Mouse (Mus musculus): ENCODE data around the gene Sipa1. TPM values are rescaled to one million over a fixed set of nuclear protein-coding genes. Genes with fewer than 3 reads are reported as not detected.
A peak's percentile ranks its signal among the peaks of the same experiment; 100 is the strongest.

Gene Sipa1
- polyA plus RNA-seq, 1 experiment from 2014 or later, result 8.0 TPM

DNA sequence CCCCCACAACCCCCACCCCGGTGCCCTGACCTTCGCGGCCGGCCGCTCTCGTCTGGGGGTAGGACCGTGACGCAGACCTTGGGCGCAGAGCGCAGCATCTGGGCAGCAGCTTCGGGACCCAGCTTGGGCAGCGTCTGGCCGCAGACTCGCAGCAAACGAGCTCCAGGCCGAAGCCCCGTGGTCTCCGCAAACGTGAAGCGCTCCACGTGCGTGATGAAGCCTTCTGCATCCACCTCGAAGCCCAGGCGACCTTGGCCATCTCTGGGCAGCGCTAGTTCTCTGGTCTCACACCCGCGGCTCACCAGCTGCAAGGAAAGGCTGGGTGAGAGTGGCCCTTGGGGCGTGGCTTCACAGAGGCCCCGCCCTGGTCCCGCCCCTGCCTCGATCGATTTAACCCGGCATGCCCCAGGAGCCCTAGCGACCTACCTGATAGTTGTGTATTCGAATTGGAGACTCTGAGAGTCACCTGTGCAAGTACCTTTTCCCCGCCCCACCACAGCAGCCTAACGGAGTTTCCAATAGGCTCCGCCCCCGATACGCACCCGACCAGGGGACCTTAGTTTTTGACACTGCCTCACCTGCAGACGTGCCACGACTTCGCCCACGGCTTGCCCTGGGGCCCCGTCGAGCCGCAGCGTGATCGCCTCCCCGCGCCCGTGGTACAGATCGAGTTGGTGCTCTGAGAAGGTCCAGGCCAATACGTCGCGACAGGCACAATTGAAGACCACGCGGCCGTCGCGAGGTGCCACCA, 9.4 kb downstream of the Sipa1 start:
- DNase-seq (ENCODE audit: low spot score), result peak; percentile 79
- Histone ChIP-seq H3K4me1 (replicated peaks; ENCODE audit: control insufficient read depth, insufficient read depth) (no peaks in the 10 kb centered on the region), H3K27me3 (ENCODE audit: control insufficient read depth, insufficient read depth, low read length) (no peaks in the 10 kb centered on the region), H3K4me2 (replicated peaks; ENCODE audit: low read depth) (peak overlapping the region; percentile 56), H3K36me3 (ENCODE audit: control insufficient read depth, insufficient read depth, low read length) (peaks cover 8% of the 10 kb centered on the region; the same call in 1 of the 2 replicates), H3K27ac (replicated peaks) (no peak overlapping the region), H3K4me3 (ENCODE audit: low read depth, low read length) (peak overlapping the region; percentile 26), H3K9me3 (ENCODE audit: control insufficient read depth, low read length) (no peaks in the 10 kb centered on the region), H3K9ac (ENCODE audit: low read length) (peak overlapping the region; percentile 23; the same call in 1 of the 2 replicates)
- TF ChIP-seq EP300 (optimal IDR thresholded peaks at IDR 0.05) (no peak), CTCF (IDR thresholded peaks at IDR 0.05; ENCODE audit: low read depth) (no peak)
- peak; percentile 77 for ATAC-seq (ENCODE audit: low FRiP score, low TSS enrichment)
- WGBS, result 25% methylated on average over 57 of the region's 62 CpGs

DNA sequence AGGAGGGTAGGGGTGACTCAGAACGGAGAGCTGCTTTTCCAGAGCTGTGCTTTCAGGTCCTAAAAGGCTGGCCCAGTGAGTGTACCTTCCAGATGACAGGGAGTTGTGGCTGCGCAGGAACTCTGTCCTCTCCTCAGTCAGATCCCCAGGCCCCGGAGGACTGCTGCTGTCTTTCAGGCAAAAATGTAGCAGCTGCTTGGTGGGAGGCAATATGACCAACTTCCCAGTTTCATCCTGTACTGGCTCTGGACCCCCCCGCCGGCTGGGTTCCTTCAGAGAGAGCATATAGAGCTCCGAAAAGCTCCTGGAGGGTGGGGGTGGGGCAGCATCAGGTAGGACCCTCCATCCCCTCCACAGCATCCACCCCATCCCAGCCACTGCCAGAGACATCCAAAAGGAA, 10.9 kb downstream of the Sipa1 start:
- WGBS, result 89% methylated on average over 6 of the region's 6 CpGs
- Histone ChIP-seq H3K9ac (ENCODE audit: low read length) (no peak overlapping the region), H3K36me3 (ENCODE audit: control insufficient read depth, insufficient read depth, low read length) (peaks cover 11% of the 10 kb centered on the region; the same call in 1 of the 2 replicates), H3K4me2 (replicated peaks; ENCODE audit: low read depth) (no peak overlapping the region), H3K27me3 (ENCODE audit: control insufficient read depth, insufficient read depth, low read length) (no peaks in the 10 kb centered on the region), H3K4me1 (replicated peaks; ENCODE audit: control insufficient read depth, insufficient read depth) (no peaks in the 10 kb centered on the region), H3K9me3 (ENCODE audit: control insufficient read depth, low read length) (no peaks in the 10 kb centered on the region), H3K27ac (replicated peaks) (no peak overlapping the region), H3K4me3 (ENCODE audit: low read depth, low read length) (no peak overlapping the region)
- no peak for DNase-seq (ENCODE audit: low spot score)
- TF ChIP-seq EP300 (optimal IDR thresholded peaks at IDR 0.05) (no peak), CTCF (IDR thresholded peaks at IDR 0.05; ENCODE audit: low read depth) (no peak)
- ATAC-seq (ENCODE audit: low FRiP score, low TSS enrichment), result no peak

DNA sequence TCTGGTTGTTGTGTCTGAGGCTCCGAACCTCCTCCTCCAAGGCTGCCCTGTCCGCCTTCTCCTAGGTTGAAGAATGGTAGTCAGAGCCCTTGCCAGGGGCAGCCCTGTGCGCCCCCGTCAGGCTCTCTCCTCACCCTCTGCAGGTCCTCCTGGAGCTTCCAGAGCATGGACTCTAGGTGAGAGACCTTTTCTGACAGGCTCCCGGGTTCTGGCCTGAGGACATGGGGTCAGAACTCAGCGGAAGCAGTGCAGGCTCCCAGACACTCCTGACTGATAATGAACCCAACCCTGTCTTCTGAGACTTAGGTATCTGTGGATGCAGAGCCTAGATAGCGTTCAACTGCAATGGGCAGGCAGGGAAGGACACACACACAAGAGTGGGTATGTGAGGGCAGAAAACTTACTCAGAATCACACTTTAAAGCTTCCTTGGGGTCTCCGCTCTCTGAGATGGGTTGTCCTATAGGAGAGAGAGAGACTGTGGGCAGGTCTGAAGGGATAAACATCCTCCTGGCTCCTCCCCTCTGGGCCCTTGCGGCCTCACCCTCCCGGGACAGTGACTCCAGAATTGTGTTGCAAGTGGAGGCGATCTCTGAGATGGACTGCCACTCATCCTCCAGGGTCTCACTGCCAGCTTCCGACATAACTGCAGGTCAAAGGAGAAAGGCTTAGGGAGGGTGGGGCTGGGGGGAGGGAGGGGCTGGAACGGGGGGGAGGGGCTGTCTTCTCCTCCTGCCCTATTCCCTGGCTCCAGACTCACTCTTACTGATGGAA, 11.8 kb downstream of the Sipa1 start:
- no peak for DNase-seq (ENCODE audit: low spot score)
- Histone ChIP-seq H3K27ac (replicated peaks) (no peak overlapping the region), H3K9ac (ENCODE audit: low read length) (no peak overlapping the region), H3K4me3 (ENCODE audit: low read depth, low read length) (no peak overlapping the region), H3K9me3 (ENCODE audit: control insufficient read depth, low read length) (no peaks in the 10 kb centered on the region), H3K27me3 (ENCODE audit: control insufficient read depth, insufficient read depth, low read length) (no peaks in the 10 kb centered on the region), H3K4me1 (replicated peaks; ENCODE audit: control insufficient read depth, insufficient read depth) (no peaks in the 10 kb centered on the region), H3K36me3 (ENCODE audit: control insufficient read depth, insufficient read depth, low read length) (peaks cover 17% of the 10 kb centered on the region), H3K4me2 (replicated peaks; ENCODE audit: low read depth) (no peak overlapping the region)
- ATAC-seq (ENCODE audit: low FRiP score, low TSS enrichment), result no peak
- 71% methylated on average over 13 of the region's 13 CpGs for WGBS
- TF ChIP-seq CTCF (IDR thresholded peaks at IDR 0.05; ENCODE audit: low read depth) (no peak), EP300 (optimal IDR thresholded peaks at IDR 0.05) (no peak)

DNA sequence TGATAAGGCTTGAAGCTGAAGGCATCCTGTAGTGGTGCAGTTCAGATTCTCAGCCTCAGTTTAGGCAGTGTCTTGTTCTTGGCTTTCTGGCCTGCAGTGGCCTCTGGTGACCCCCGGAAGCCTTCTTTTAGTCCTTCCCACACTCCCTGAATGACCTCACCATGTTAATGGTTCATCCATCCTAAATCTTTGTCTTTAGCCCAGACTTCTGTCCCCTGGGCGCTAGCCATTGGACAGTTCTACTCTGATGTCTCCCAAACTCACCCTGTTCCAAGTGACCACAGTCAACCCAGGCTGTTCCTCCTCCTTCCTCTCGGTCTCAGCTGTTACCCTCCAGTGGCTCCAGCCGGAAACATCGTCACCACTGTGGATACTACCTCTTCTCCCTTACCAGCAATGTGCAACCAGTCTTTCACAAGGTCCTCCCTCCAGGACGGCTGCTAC, 14.2 kb downstream of the Sipa1 start:
- peak overlapping the region; percentile 22 for H3K4me3 ChIP-seq (ENCODE audit: low read depth, low read length)
- peak overlapping the region; percentile 62 for H3K4me2 ChIP-seq (replicated peaks; ENCODE audit: low read depth)
- peak; percentile 4; the same call in 1 of the 2 replicates for ATAC-seq (ENCODE audit: low FRiP score, low TSS enrichment)
- H3K27ac ChIP-seq (replicated peaks), result peak overlapping the region; percentile 87
- TF ChIP-seq CTCF (IDR thresholded peaks at IDR 0.05; ENCODE audit: low read depth), result no peak
- no peak for TF ChIP-seq EP300 (optimal IDR thresholded peaks at IDR 0.05)
- no peak for DNase-seq (ENCODE audit: low spot score)
- peak overlapping the region; percentile 45 for H3K9ac ChIP-seq (ENCODE audit: low read length)
- WGBS, result 52% methylated on average over 6 of the region's 6 CpGs
- no peaks in the 10 kb centered on the region for H3K27me3 ChIP-seq (ENCODE audit: control insufficient read depth, insufficient read depth, low read length)
- peaks cover 32% of the 10 kb centered on the region for H3K36me3 ChIP-seq (ENCODE audit: control insufficient read depth, insufficient read depth, low read length)
- no peaks in the 10 kb centered on the region for H3K4me1 ChIP-seq (replicated peaks; ENCODE audit: control insufficient read depth, insufficient read depth)
- H3K9me3 ChIP-seq (ENCODE audit: control insufficient read depth, low read length), result no peaks in the 10 kb centered on the region

DNA sequence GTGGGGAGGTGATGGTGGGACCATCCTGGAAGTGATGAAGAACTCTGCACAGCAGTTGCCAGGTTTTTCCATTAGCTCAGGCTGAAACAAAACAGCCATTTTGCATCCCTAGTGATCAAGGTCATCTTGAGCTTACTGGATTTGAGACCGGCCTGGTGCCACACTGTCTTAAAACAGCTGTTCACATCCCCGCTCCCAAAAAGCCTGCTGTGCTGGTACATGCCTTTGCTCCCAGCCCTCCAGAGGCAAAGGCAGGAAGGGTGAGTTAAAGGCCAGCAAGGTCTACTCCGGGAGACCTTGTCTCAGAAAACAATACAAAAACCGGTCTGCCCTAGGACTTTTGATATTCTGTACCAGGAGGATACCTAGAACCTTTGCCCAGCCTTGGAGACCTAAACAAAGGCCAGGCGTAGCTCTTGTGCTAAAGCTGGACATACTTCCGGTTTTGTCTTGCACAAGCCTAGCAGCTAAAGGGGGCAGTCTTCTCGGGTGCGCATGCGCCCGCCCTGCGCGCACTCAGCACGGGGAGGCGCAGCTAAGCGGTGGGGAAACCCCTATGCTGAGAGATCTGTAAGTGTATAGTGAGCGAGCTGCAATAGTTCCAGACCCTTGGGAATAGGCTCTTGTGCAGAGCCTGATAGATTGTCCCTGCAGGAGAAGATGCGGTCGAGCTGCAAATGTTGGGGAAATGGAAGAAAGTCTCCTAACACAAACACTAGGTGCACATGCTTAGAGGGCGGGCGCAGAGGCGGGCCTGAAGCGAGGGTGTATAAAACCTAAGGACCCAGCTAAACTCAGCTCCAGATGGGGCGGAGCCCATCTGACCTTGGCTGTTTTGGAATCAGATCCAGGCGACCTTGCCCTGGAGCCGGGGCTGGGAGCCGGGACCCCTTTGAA, 14.9 kb downstream of the Sipa1 start:
- peak overlapping the region; percentile 22 for H3K4me3 ChIP-seq (ENCODE audit: low read depth, low read length)
- H3K27me3 ChIP-seq (ENCODE audit: control insufficient read depth, insufficient read depth, low read length), result no peaks in the 10 kb centered on the region
- H3K27ac ChIP-seq (replicated peaks), result peak overlapping the region; percentile 87
- H3K36me3 ChIP-seq (ENCODE audit: control insufficient read depth, insufficient read depth, low read length), result peaks cover 32% of the 10 kb centered on the region
- no peaks in the 10 kb centered on the region for H3K4me1 ChIP-seq (replicated peaks; ENCODE audit: control insufficient read depth, insufficient read depth)
- H3K9me3 ChIP-seq (ENCODE audit: control insufficient read depth, low read length), result no peaks in the 10 kb centered on the region
- peak overlapping the region; percentile 62 for H3K4me2 ChIP-seq (replicated peaks; ENCODE audit: low read depth)
- ATAC-seq (ENCODE audit: low FRiP score, low TSS enrichment) (peak; percentile 89), DNase-seq (ENCODE audit: low spot score) (peak; percentile 86)
- peak overlapping the region; percentile 45 for H3K9ac ChIP-seq (ENCODE audit: low read length)
- TF ChIP-seq CTCF (IDR thresholded peaks at IDR 0.05; ENCODE audit: low read depth) (peak; percentile 63), EP300 (optimal IDR thresholded peaks at IDR 0.05) (no peak)
- 6% methylated on average over 26 of the region's 26 CpGs for WGBS

Data from stomach, postnatal 0 days (tissue).